Mouse (Mus musculus): Measurements from ENCODE around the gene Morc4. TPM values are rescaled to one million over a fixed set of nuclear protein-coding genes. Genes with fewer than 3 reads are reported as not detected.

The Morc4 gene
- polyA plus RNA-seq (2021; fragmentation: Nextera tagmentation): 0.43 and 0.89 TPM in 2 replicates
- long read RNA-seq, experiment 1: 0 reads
- long read RNA-seq, experiment 2, partial matches to known transcripts: 1 of 7 reads
- long read RNA-seq, experiment 2, other reads (novel, unspliced or antisense): 3 of 7 reads

DNA sequence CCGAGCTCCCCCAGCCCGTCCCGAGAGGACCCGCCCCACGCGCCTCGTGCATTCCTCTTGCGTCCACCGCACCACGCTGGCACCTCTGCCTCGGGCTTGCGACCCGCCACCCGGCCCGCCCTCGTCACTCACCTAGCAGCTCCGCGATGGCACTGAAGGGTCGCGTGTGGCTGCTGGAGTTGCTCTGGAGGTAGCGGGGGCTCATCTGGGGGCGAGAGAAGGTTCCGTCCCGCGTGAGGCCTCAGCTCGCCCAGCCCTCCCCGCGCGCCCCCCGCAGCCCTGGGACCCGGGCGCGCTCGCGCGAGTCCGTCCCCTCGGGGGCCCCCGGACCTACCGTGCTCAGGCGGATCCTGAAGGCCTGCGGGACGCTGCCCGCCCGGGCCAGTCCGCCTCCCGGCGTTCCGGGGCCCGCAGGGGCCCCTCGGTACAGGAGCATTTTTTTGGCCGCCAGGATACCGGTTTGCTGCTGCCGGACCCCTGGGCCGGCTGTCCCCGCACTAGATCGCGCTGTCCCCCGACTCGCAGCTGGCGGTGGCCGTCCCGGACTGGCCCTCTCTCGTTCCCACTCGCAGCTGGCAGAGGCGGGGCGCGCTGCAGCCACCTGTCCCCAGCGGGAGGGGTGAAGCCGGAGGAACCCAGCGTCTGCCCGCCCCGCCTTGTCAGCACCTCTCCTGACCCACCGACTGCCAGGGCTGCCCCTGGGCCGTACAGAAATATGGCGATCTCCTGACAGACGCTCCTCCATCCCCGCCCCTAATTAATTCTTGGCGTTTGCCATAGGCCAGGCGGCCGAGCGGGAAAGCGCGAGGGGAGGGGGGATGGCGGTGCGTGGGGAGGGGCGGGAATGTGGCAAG is at the start of gene Morc4:
Gene Morc4, minus strand, starts transcription at position 740 of the 854 bp plus-strand sequence.

GRCm38 (mm10) chrX:139800406-139800878 is 71.0 kb downstream of the Morc4 start, which contains the start of gene Cldn2:
Gene Cldn2, plus strand, starts transcription at chrX:139800828.

DNA sequence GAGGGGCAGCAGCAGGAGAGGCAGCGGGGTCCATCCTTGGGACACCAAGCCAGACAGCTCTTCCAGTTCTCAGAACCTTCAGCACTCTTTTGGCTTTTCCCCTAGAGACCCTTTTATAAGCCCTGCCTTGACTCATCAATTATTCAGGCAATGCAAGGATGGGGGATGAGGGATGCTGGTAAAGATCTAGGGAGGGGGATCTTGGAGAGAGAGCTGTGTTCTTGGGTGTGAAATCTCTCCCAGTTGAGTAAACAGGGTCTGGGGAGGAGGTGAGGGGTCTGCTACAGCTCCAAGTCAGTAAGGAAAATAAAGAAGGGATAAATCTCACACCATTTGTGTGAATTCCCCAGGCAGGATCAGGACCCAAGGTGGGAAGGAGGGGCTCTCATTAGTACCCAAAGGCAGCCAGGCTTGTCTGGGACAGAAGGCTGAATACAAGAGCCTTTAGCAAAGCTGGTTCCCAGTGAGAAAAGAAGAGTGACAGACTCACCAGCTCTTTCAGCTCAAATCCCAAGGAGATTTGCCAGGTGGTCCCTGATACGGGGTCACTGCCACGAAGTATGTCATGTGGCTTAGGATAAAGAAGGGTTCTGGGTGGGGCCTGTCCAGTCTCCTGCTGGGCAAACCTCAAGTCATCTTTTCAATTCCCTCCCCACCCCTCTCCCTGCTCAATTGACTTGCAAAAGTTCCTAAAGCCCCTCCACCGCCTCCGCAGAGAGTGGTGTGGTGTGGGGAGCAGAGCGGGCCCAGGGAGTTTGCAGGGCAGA is 89.0 kb downstream of the Morc4 start, which contains the start of gene Ripply1:
Gene Ripply1, minus strand, starts transcription at position 76 of the 767 bp plus-strand sequence.

Other genes with a start within 250 kb of the Morc4 start
- 0.94 and 1.4 TPM in 2 replicates for gene Tbc1d8b, start 186.7 kb downstream of the Morc4 start, polyA plus RNA-seq (2021; fragmentation: Nextera tagmentation)
- gene Gm15013, start 157.2 kb downstream of the Morc4 start, polyA plus RNA-seq (2021; fragmentation: Nextera tagmentation): not detected in 2 replicates
- gene Ripply1, start 89.3 kb downstream of the Morc4 start, polyA plus RNA-seq (2021; fragmentation: Nextera tagmentation): not detected in 2 replicates
- 0.34 and 8.4 TPM in 2 replicates for gene Cldn2, start 70.8 kb downstream of the Morc4 start, polyA plus RNA-seq (2021; fragmentation: Nextera tagmentation)
- gene Rbm41, start 126.9 kb upstream of the Morc4 start, polyA plus RNA-seq (2021; fragmentation: Nextera tagmentation): 0.98 and 1.5 TPM in 2 replicates
- 0.30 and 0.69 TPM in 2 replicates for gene Nup62cl, start 191.0 kb upstream of the Morc4 start, polyA plus RNA-seq (2021; fragmentation: Nextera tagmentation)
- gene Pih1h3b, start 191.2 kb upstream of the Morc4 start, polyA plus RNA-seq (2021; fragmentation: Nextera tagmentation): 0.13 and 0.15 TPM in 2 replicates

All from layer of hippocampus, adult 6 months (tissue).